Mouse (Mus musculus) heart, embryonic 16.5 days (tissue): Measurements from ENCODE around the gene Rpusd2. TPM values are rescaled to one million over a fixed set of nuclear protein-coding genes. Genes with fewer than 3 reads are reported as not detected.
A peak's percentile ranks its signal among the peaks of the same experiment; 100 is the strongest.

Source experiments
- ATAC-seq: fragments of 200-750 bp; cut with Nextera tagmentation; replicated peaks from 2 replicates; pipeline ENCODE4 v1.8.0; 2017; ENCODE audit warnings: moderate number of reproducible peaks; ENCODE audit not compliant: insufficient read depth, low FRiP score; ENCODE audit errors: extremely low read depth
- H3K27ac ChIP-seq: fragments of 300-500 bp; sonication (generic); 2 replicates; pipeline ENCODE4 v1.5.1; 2014; ENCODE audit warnings: mild to moderate bottlenecking, low read length, control low read depth, moderate library complexity
- H3K27me3 ChIP-seq: fragments of 300-500 bp; sonication (generic); 2 replicates; pipeline ENCODE4 v1.6.1; 2014; ENCODE audit warnings: low read length, mixed read lengths; ENCODE audit not compliant: control insufficient read depth, insufficient read depth
- H3K36me3 ChIP-seq: fragments of 300-500 bp; sonication (generic); 2 replicates; pipeline ENCODE4 v1.6.1; 2014; ENCODE audit not compliant: control insufficient read depth, insufficient read depth
- H3K4me1 ChIP-seq: fragments of 300-500 bp; sonication (generic); 2 replicates; pipeline ENCODE4 v1.6.1; 2014; ENCODE audit warnings: low read length, mixed read lengths; ENCODE audit not compliant: control insufficient read depth, insufficient read depth
- H3K4me2 ChIP-seq: fragments of 300-500 bp; sonication (generic); 2 replicates; pipeline ENCODE4 v1.6.1; 2014; ENCODE audit warnings: low read depth, mild to moderate bottlenecking, control low read depth, low read length
- H3K4me3 ChIP-seq: fragments of 300-500 bp; sonication (generic); 2 replicates; pipeline ENCODE4 v1.5.1; 2014; ENCODE audit warnings: mild to moderate bottlenecking, control low read depth, low read length
- H3K9ac ChIP-seq: fragments of 300-500 bp; sonication (generic); 2 replicates; pipeline ENCODE4 v1.6.1; 2014; ENCODE audit warnings: low read length, control low read depth
- H3K9me3 ChIP-seq: fragments of 300-500 bp; sonication (generic); replicated peaks from 2 replicates; pipeline ENCODE4 v1.6.1; 2016; ENCODE audit warnings: low read length; ENCODE audit not compliant: control insufficient read depth
- WGBS: fragments of 180-500 bp; shearing (Covaris S2); extraction: QIAGEN DNeasy Blood & Tissue Kit; methylation state at CpG from one replicate; pipeline ENCODE4 v1.1.7; 2014; 5-methylcytosine and 5-hydroxymethylcytosine counted together
- polyA plus RNA-seq: library from polyadenylated mRNA; unstranded; fragments of >200 nt; fragmentation: Nextera tagmentation; extraction: Ambion mirVana; gene quantifications from 2 replicates; pipeline ENCODE4 v1.2.1, GENCODE M21; 2015

Rpusd2 gene
- polyA plus RNA-seq, 1 experiment from 2014 or later: 5.3 TPM

GRCm38 (mm10) chr2:119024536-119025238 lies 9.9 kb upstream of the Rpusd2 start:
- WGBS: 61% methylated on average over 9 of the region's 9 CpGs
- Histone ChIP-seq H3K9ac (no peak overlapping the region), H3K4me3 (no peak overlapping the region), H3K9me3 (no peaks in the 10 kb centered on the region; the same call in 1 of the 2 replicates), H3K36me3 (peaks cover 36% of the 10 kb centered on the region), H3K4me2 (no peak overlapping the region), H3K4me1 (peaks cover 11% of the 10 kb centered on the region), H3K27ac (no peak overlapping the region), H3K27me3 (no peaks in the 10 kb centered on the region)
- no peak for ATAC-seq

- Histone ChIP-seq H3K36me3 (peaks cover 32% of the 10 kb centered on the region), H3K27ac (no peak overlapping the region), H3K4me3 (no peak overlapping the region), H3K27me3 (no peaks in the 10 kb centered on the region), H3K9me3 (no peaks in the 10 kb centered on the region; the same call in 1 of the 2 replicates), H3K9ac (no peak overlapping the region), H3K4me1 (peaks cover 11% of the 10 kb centered on the region), H3K4me2 (no peak overlapping the region)
- 76% methylated on average over 4 of the region's 4 CpGs for WGBS
- no peak for ATAC-seq
Observed at GRCm38 (mm10) chr2:119025239-119025616, 9.4 kb upstream of the Rpusd2 start.

- Histone ChIP-seq H3K36me3 (peaks cover 17% of the 10 kb centered on the region), H3K27me3 (no peaks in the 10 kb centered on the region), H3K4me2 (no peak overlapping the region), H3K9me3 (no peaks in the 10 kb centered on the region; the same call in 1 of the 2 replicates), H3K4me1 (peaks cover 11% of the 10 kb centered on the region), H3K9ac (no peak overlapping the region), H3K4me3 (no peak overlapping the region), H3K27ac (no peak overlapping the region)
- ATAC-seq: no peak
- 83% methylated on average over 4 of the region's 4 CpGs for WGBS
Observed at GRCm38 (mm10) chr2:119026951-119027350, 7.6 kb upstream of the Rpusd2 start.

- Histone ChIP-seq H3K4me3 (peak within 1 kb of the TSS; percentile 87), H3K4me2 (peak within 1 kb of the TSS; percentile 88), H3K36me3 (peaks cover 6% of the 10 kb centered on the region; the same call in 1 of the 2 replicates), H3K27ac (0 out of 2 replicates have a peak within 1 kb of the TSS, but pooled peaks have one; percentile 9), H3K4me1 (peaks cover 11% of the 10 kb centered on the region), H3K9me3 (no peaks in the 10 kb centered on the region), H3K9ac (peak within 1 kb of the TSS; percentile 84), H3K27me3 (no peaks in the 10 kb centered on the region)
- WGBS: under 1% methylated on average over 28 of the region's 28 CpGs
- ATAC-seq: peak; percentile 96
Observed at GRCm38 (mm10) chr2:119028941-119029551, 5.5 kb upstream of the Rpusd2 start, which contains the start of gene Ccdc32. Gene Ccdc32 (minus strand): TSS chr2:119029393.

- WGBS: 55% methylated on average over 4 of the region's 4 CpGs
- Histone ChIP-seq H3K4me3 (no peak overlapping the region), H3K27ac (no peak overlapping the region), H3K4me1 (peaks cover 24% of the 10 kb centered on the region), H3K9me3 (no peaks in the 10 kb centered on the region), H3K27me3 (no peaks in the 10 kb centered on the region), H3K4me2 (no peak overlapping the region), H3K36me3 (no peaks in the 10 kb centered on the region), H3K9ac (no peak overlapping the region)
- ATAC-seq: no peak
Observed at GRCm38 (mm10) chr2:119032191-119032590, 2.4 kb upstream of the Rpusd2 start.

GRCm38 (mm10) chr2:119035397-119035745 lies 781 bp downstream of the Rpusd2 start:
- Histone ChIP-seq H3K4me1 (peaks cover 12% of the 10 kb centered on the region), H3K4me2 (peak overlapping the region; percentile 75), H3K9me3 (no peaks in the 10 kb centered on the region), H3K9ac (peak overlapping the region; percentile 95), H3K36me3 (peaks cover 11% of the 10 kb centered on the region; the same call in 1 of the 2 replicates), H3K27me3 (no peaks in the 10 kb centered on the region), H3K4me3 (peak overlapping the region; percentile 99), H3K27ac (peak overlapping the region; percentile 94)
- whole genome bisulfite sequencing: 11% methylated on average over 7 of the region's 7 CpGs
- no peak for ATAC-seq

GRCm38 (mm10) chr2:119040882-119041281 lies 6.3 kb downstream of the Rpusd2 start:
- H3K4me3 ChIP-seq: no peak overlapping the region
- no peak overlapping the region for H3K9ac ChIP-seq
- no peaks in the 10 kb centered on the region for H3K27me3 ChIP-seq
- peaks cover 2% of the 10 kb centered on the region for H3K4me1 ChIP-seq
- no peaks in the 10 kb centered on the region for H3K9me3 ChIP-seq
- no peak overlapping the region for H3K4me2 ChIP-seq
- peaks cover 11% of the 10 kb centered on the region; the same call in 1 of the 2 replicates for H3K36me3 ChIP-seq
- no peak overlapping the region for H3K27ac ChIP-seq
- no peak for ATAC-seq
- 42% methylated on average over 4 of the region's 4 CpGs for WGBS

- no peak for ATAC-seq
- WGBS: 58% methylated on average over 2 of the region's 2 CpGs
Observed at GRCm38 (mm10) chr2:119045163-119045562, 10.6 kb downstream of the Rpusd2 start.

More at GRCm38 (mm10) chr2:119045163-119045562, 10.6 kb downstream of the Rpusd2 start:
- H3K9ac ChIP-seq: no peak overlapping the region
- H3K4me1 ChIP-seq: peaks cover 11% of the 10 kb centered on the region
- no peak overlapping the region for H3K4me2 ChIP-seq
- H3K27me3 ChIP-seq: no peaks in the 10 kb centered on the region
- no peaks in the 10 kb centered on the region for H3K9me3 ChIP-seq
- no peak overlapping the region for H3K4me3 ChIP-seq
- H3K27ac ChIP-seq: no peak overlapping the region
- H3K36me3 ChIP-seq: no peaks in the 10 kb centered on the region
